Mouse (Mus musculus) forebrain, embryonic 11.5 days (tissue): ENCODE results near the gene Phf12. TPM values are rescaled to one million over a fixed set of nuclear protein-coding genes. Genes with fewer than 3 reads are reported as not detected.
A peak's percentile ranks its signal among the peaks of the same experiment; 100 is the strongest.

ENCODE experiments used
- ATAC-seq: fragments of 200-750 bp; cut with Nextera tagmentation; replicated peaks from 2 replicates; pipeline ENCODE4 v1.8.0; 2017; ENCODE audit warnings: moderate TSS enrichment; ENCODE audit not compliant: low FRiP score
- DNase-seq: peaks from one replicate; pipeline ENCODE4 v3.0.0-alpha.2; 2017; ENCODE audit warnings: low spot score
- H3K27ac ChIP-seq: fragments of 300-500 bp; sonication (generic); 2 replicates; pipeline ENCODE4 v1.5.1; 2014; ENCODE audit warnings: low read depth, low read length
- H3K27me3 ChIP-seq: fragments of 300-500 bp; sonication (generic); 2 replicates; pipeline ENCODE4 v1.6.1; 2014; ENCODE audit warnings: mild to moderate bottlenecking, low read length, mixed read lengths; ENCODE audit not compliant: control insufficient read depth, insufficient read depth
- H3K36me3 ChIP-seq: fragments of 300-500 bp; sonication (generic); 2 replicates; pipeline ENCODE4 v1.6.1; 2014; ENCODE audit warnings: mild to moderate bottlenecking, low read length, moderate library complexity, mixed read lengths; ENCODE audit not compliant: control insufficient read depth, insufficient read depth
- H3K4me1 ChIP-seq: fragments of 300-500 bp; sonication (generic); replicated peaks from 2 replicates; pipeline ENCODE4 v1.6.1; 2014; ENCODE audit warnings: low read length, mixed read lengths; ENCODE audit not compliant: control insufficient read depth, insufficient read depth
- H3K4me2 ChIP-seq: fragments of 300-500 bp; sonication (generic); 2 replicates; pipeline ENCODE4 v1.6.1; 2014; ENCODE audit warnings: low read depth, mild to moderate bottlenecking, low read length, moderate library complexity, mixed read lengths; ENCODE audit not compliant: severe bottlenecking
- H3K4me3 ChIP-seq: fragments of 300-500 bp; sonication (generic); 2 replicates; pipeline ENCODE4 v1.5.1; 2014; ENCODE audit warnings: low read depth, low read length
- H3K9ac ChIP-seq: fragments of 300-500 bp; sonication (generic); 2 replicates; pipeline ENCODE4 v1.6.1; 2014; ENCODE audit warnings: low read length
- H3K9me3 ChIP-seq: fragments of 300-500 bp; sonication (generic); 2 replicates; pipeline ENCODE4 v1.6.1; 2016; ENCODE audit warnings: low read length, mixed read lengths; ENCODE audit not compliant: control insufficient read depth
- WGBS: fragments of 180-500 bp; shearing (Covaris S2); extraction: QIAGEN DNeasy Blood & Tissue Kit; methylation state at CpG from one replicate; pipeline ENCODE4 v1.1.7; 2014; 5-methylcytosine and 5-hydroxymethylcytosine counted together
- polyA plus RNA-seq: library from polyadenylated mRNA; unstranded; fragments of >200 nt; fragmentation: Nextera tagmentation; extraction: Ambion mirVana; gene quantifications from 2 replicates; pipeline ENCODE4 v1.2.1, GENCODE M21; 2014

Gene Phf12
- polyA plus RNA-seq, 1 experiment from 2014 or later = 30.5 TPM

- no peaks in the 10 kb centered on the region for H3K36me3 ChIP-seq
- DNase-seq = no peak
- no peaks in the 10 kb centered on the region for H3K9me3 ChIP-seq
- no peak for ATAC-seq
- H3K4me1 ChIP-seq = peaks cover 14% of the 10 kb centered on the region
- WGBS = 77% methylated on average over 5 of the region's 5 CpGs
- H3K27ac ChIP-seq = no peak overlapping the region
- no peak overlapping the region for H3K9ac ChIP-seq
- H3K4me3 ChIP-seq = no peak overlapping the region
- peaks cover 34% of the 10 kb centered on the region for H3K27me3 ChIP-seq
- H3K4me2 ChIP-seq = no peak overlapping the region
These were observed 31.7 kb upstream of the Phf12 start for GRCm38 (mm10) chr11:77950797-77951228.

GRCm38 (mm10) chr11:77953671-77954070 lies 28.9 kb upstream of the Phf12 start:
- WGBS = 58% methylated on average over 9 of the region's 9 CpGs
- ATAC-seq (no peak), DNase-seq (no peak)
- Histone ChIP-seq H3K4me2 (no peak overlapping the region), H3K27me3 (peaks cover 39% of the 10 kb centered on the region), H3K9ac (no peak overlapping the region), H3K27ac (no peak overlapping the region), H3K4me1 (peaks cover 9% of the 10 kb centered on the region; the same call in 1 of the 2 replicates), H3K36me3 (no peaks in the 10 kb centered on the region), H3K4me3 (no peak overlapping the region), H3K9me3 (no peaks in the 10 kb centered on the region)

GRCm38 (mm10) chr11:77956428-77956827 lies 26.1 kb upstream of the Phf12 start:
- ATAC-seq = no peak
- Histone ChIP-seq H3K4me1 (peaks cover 7% of the 10 kb centered on the region), H3K36me3 (no peaks in the 10 kb centered on the region), H3K9me3 (no peaks in the 10 kb centered on the region), H3K27ac (no peak overlapping the region), H3K4me3 (no peak overlapping the region), H3K9ac (0 out of 2 replicates have a peak overlapping the region, but pooled peaks have one; percentile 4), H3K27me3 (peaks cover 39% of the 10 kb centered on the region), H3K4me2 (no peak overlapping the region)
- DNase-seq = no peak
- WGBS = 50% methylated on average over 3 of the region's 3 CpGs

- no peak for ATAC-seq
- no peaks in the 10 kb centered on the region for H3K36me3 ChIP-seq
- no peak overlapping the region for H3K4me3 ChIP-seq
- WGBS = 87% methylated on average over 2 of the region's 2 CpGs
- no peak overlapping the region for H3K4me2 ChIP-seq
- H3K9ac ChIP-seq = no peak overlapping the region
- no peaks in the 10 kb centered on the region for H3K9me3 ChIP-seq
- no peak for DNase-seq
- peaks cover 7% of the 10 kb centered on the region for H3K4me1 ChIP-seq
- no peak overlapping the region for H3K27ac ChIP-seq
- peaks cover 35% of the 10 kb centered on the region for H3K27me3 ChIP-seq
These were observed 24.3 kb upstream of the Phf12 start for GRCm38 (mm10) chr11:77958268-77958667.

- ATAC-seq = no peak
- H3K4me1 ChIP-seq = peaks cover 7% of the 10 kb centered on the region
These were observed 23.6 kb upstream of the Phf12 start for GRCm38 (mm10) chr11:77958932-77959331.

GRCm38 (mm10) chr11:77960199-77960598 lies 22.4 kb upstream of the Phf12 start:
- ATAC-seq (no peak), DNase-seq (no peak)
- Histone ChIP-seq H3K4me3 (no peak overlapping the region), H3K36me3 (no peaks in the 10 kb centered on the region), H3K27ac (no peak overlapping the region), H3K4me1 (peaks cover 13% of the 10 kb centered on the region), H3K9ac (no peak overlapping the region), H3K27me3 (peaks cover 27% of the 10 kb centered on the region), H3K9me3 (no peaks in the 10 kb centered on the region), H3K4me2 (no peak overlapping the region)
- WGBS = 63% methylated on average over 9 of the region's 9 CpGs

More at GRCm38 (mm10) chr11:77958932-77959331, 23.6 kb upstream of the Phf12 start:
- Histone ChIP-seq H3K4me3 (no peak overlapping the region), H3K4me2 (no peak overlapping the region), H3K27me3 (peaks cover 33% of the 10 kb centered on the region), H3K36me3 (no peaks in the 10 kb centered on the region), H3K27ac (no peak overlapping the region), H3K9ac (no peak overlapping the region), H3K9me3 (no peaks in the 10 kb centered on the region)
- DNase-seq = no peak
- 78% methylated on average over 9 of the region's 9 CpGs for WGBS

GRCm38 (mm10) chr11:77960898-77961297 lies 21.7 kb upstream of the Phf12 start:
- Histone ChIP-seq H3K27ac (no peak overlapping the region), H3K27me3 (peaks cover 23% of the 10 kb centered on the region), H3K36me3 (no peaks in the 10 kb centered on the region), H3K9me3 (no peaks in the 10 kb centered on the region), H3K4me2 (no peak overlapping the region), H3K4me1 (peaks cover 19% of the 10 kb centered on the region), H3K9ac (no peak overlapping the region), H3K4me3 (no peak overlapping the region)
- DNase-seq (no peak), ATAC-seq (no peak)
- 55% methylated on average over 5 of the region's 5 CpGs for WGBS

- peaks cover 21% of the 10 kb centered on the region for H3K27me3 ChIP-seq
- no peak overlapping the region for H3K4me2 ChIP-seq
- no peak for ATAC-seq
- no peak for DNase-seq
- H3K9ac ChIP-seq = no peak overlapping the region
- no peaks in the 10 kb centered on the region for H3K36me3 ChIP-seq
- 93% methylated on average over 10 of the region's 10 CpGs for WGBS
- no peak overlapping the region for H3K27ac ChIP-seq
- no peak overlapping the region for H3K4me3 ChIP-seq
- H3K4me1 ChIP-seq = peaks cover 20% of the 10 kb centered on the region
- H3K9me3 ChIP-seq = no peaks in the 10 kb centered on the region
These were observed 19.6 kb upstream of the Phf12 start for GRCm38 (mm10) chr11:77962946-77963345.

GRCm38 (mm10) chr11:77964415-77965095 lies 18.0 kb upstream of the Phf12 start:
- H3K27me3 ChIP-seq = peaks cover 11% of the 10 kb centered on the region
- 7% methylated on average over 19 of the region's 19 CpGs for WGBS
- no peaks in the 10 kb centered on the region for H3K9me3 ChIP-seq
- H3K4me2 ChIP-seq = peak overlapping the region; percentile 24; the same call in 1 of the 2 replicates
- no peak overlapping the region; the same call in 1 of the 2 replicates for H3K4me3 ChIP-seq
- ATAC-seq (peak; percentile 22), DNase-seq (peak; percentile 78)
- peaks cover 20% of the 10 kb centered on the region for H3K4me1 ChIP-seq
- H3K27ac ChIP-seq = peak overlapping the region; percentile 82
- H3K9ac ChIP-seq = peak overlapping the region; percentile 54
- H3K36me3 ChIP-seq = no peaks in the 10 kb centered on the region
